Mouse (Mus musculus): Measurements from ENCODE around the gene Cerkl.

Cerkl gene

GRCm38 (mm10) chr2:79443401-79443800 is 13.2 kb downstream of the Cerkl start:
- no peak for DNase-seq (ENCODE audit: extremely low spot score, low spot score)

- no peak for DNase-seq (ENCODE audit: extremely low spot score, low spot score)
Measured at GRCm38 (mm10) chr2:79442906-79443305, 13.7 kb downstream of the Cerkl start.

GRCm38 (mm10) chr2:79442227-79442626 is 14.4 kb downstream of the Cerkl start:
- no peak for DNase-seq (ENCODE audit: extremely low spot score, low spot score)

- no peak for DNase-seq (ENCODE audit: extremely low spot score, low spot score)
Measured at GRCm38 (mm10) chr2:79430061-79430460, 26.5 kb downstream of the Cerkl start.

GRCm38 (mm10) chr2:79429650-79430049 is 26.9 kb downstream of the Cerkl start:
- no peak for DNase-seq (ENCODE audit: extremely low spot score, low spot score)

GRCm38 (mm10) chr2:79429108-79429507 is 27.5 kb downstream of the Cerkl start:
- peak; percentile 24 for DNase-seq (ENCODE audit: extremely low spot score, low spot score)

GRCm38 (mm10) chr2:79428569-79429104 is 27.9 kb downstream of the Cerkl start:
- DNase-seq (ENCODE audit: extremely low spot score, low spot score), result peak; percentile 57

GRCm38 (mm10) chr2:79428022-79428421 is 28.6 kb downstream of the Cerkl start:
- no peak for DNase-seq (ENCODE audit: extremely low spot score, low spot score)

- no peak for DNase-seq (ENCODE audit: extremely low spot score, low spot score)
Measured at GRCm38 (mm10) chr2:79421696-79422095, 34.9 kb downstream of the Cerkl start.

GRCm38 (mm10) chr2:79414505-79414904 is 42.1 kb downstream of the Cerkl start:
- no peak for DNase-seq (ENCODE audit: extremely low spot score, low spot score)

- DNase-seq (ENCODE audit: extremely low spot score, low spot score), result no peak
Measured at GRCm38 (mm10) chr2:79410903-79411255, 45.7 kb downstream of the Cerkl start.

GRCm38 (mm10) chr2:79410247-79410902 is 46.2 kb downstream of the Cerkl start:
- no peak for DNase-seq (ENCODE audit: extremely low spot score, low spot score)

- DNase-seq (ENCODE audit: extremely low spot score, low spot score), result no peak
Measured at GRCm38 (mm10) chr2:79405661-79406405, 50.8 kb downstream of the Cerkl start.

GRCm38 (mm10) chr2:79400045-79400444 is 56.5 kb downstream of the Cerkl start:
- no peak for DNase-seq (ENCODE audit: extremely low spot score, low spot score)

GRCm38 (mm10) chr2:79399234-79400000 is 57.2 kb downstream of the Cerkl start:
- DNase-seq (ENCODE audit: extremely low spot score, low spot score), result no peak

GRCm38 (mm10) chr2:79398831-79399230 is 57.8 kb downstream of the Cerkl start:
- DNase-seq (ENCODE audit: extremely low spot score, low spot score), result no peak

- DNase-seq (ENCODE audit: extremely low spot score, low spot score), result no peak
Measured at GRCm38 (mm10) chr2:79398343-79398742, 58.2 kb downstream of the Cerkl start.

GRCm38 (mm10) chr2:79397107-79397506 is 59.5 kb downstream of the Cerkl start:
- no peak for DNase-seq (ENCODE audit: extremely low spot score, low spot score)

- peak; percentile 35 for DNase-seq (ENCODE audit: extremely low spot score, low spot score)
Measured at GRCm38 (mm10) chr2:79379087-79380041, 77.2 kb downstream of the Cerkl start.

- no peak for DNase-seq (ENCODE audit: extremely low spot score, low spot score)
Measured at GRCm38 (mm10) chr2:79378346-79379086, 78.1 kb downstream of the Cerkl start.
